Mouse (Mus musculus) bone marrow macrophage, adult 2 months (primary cell): ENCODE measurements around the gene Pten.

ENCODE experiments used
- CTCF ChIP-seq: IDR thresholded peaks from 2 replicates; pipeline ENCODE4 v1.5.1; 2012; ENCODE audit warnings: low read depth, mild to moderate bottlenecking, low read length, moderate library complexity
- POLR2A ChIP-seq: IDR thresholded peaks from 2 replicates; pipeline ENCODE4 v1.6.1; 2012; ENCODE audit warnings: mild to moderate bottlenecking, low read depth, low read length, borderline replicate concordance

DNA sequence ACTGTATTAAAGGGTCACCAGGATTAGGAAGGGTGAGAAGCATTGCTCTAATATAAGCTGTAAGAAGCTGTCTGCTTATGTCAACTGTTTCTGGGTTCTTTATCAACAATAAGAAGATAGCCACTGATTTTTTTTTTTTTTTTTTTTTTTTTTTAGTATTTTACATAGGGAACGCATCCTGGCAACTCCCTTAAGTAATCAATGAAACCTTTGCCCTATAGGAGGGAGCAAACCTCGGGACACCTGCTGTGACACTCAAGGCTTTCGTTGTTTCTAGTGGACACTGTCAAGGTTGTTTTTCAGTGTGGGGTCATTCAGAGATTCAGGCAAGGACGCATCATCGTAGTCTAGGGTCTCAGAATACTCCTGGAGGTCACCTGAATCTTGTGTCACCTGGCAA lies 111.3 kb downstream of the Pten start:
- TF ChIP-seq CTCF (no peak), POLR2A (no peak)
